Mouse (Mus musculus) CH12.LX (cell line): Measurements from ENCODE around the gene Mnt. TPM values are rescaled to one million over a fixed set of nuclear protein-coding genes. Genes with fewer than 3 reads are reported as not detected.

Experiments
- DNase-seq: peaks from one replicate; pipeline ENCODE4 v3.0.0-alpha.2; 2013; ENCODE audit errors: extremely low read depth
- H3K27ac ChIP-seq: 2 replicates; pipeline ENCODE4 v1.5.1; 2012; ENCODE audit warnings: low read depth, mild to moderate bottlenecking, control low read depth, moderate library complexity; ENCODE audit not compliant: insufficient read depth
- H3K27me3 ChIP-seq: replicated peaks from 2 replicates; pipeline ENCODE3; 2012; ENCODE audit warnings: inconsistent platforms
- H3K36me3 ChIP-seq, 2 experiments: replicated peaks in 1 of 2; 2 replicates each; pipeline versions ENCODE3 to v1.6.1; 2012; ENCODE audit warnings: inconsistent platforms in 1 of 2, low read length in 1 of 2, mild to moderate bottlenecking in 1 of 2, mixed read lengths in 1 of 2, moderate library complexity in 1 of 2; ENCODE audit not compliant: control insufficient read depth in 1 of 2, insufficient read depth in 1 of 2
- H3K4me1 ChIP-seq, 2 experiments: 2 replicates each; pipeline ENCODE4 v1.6.1; 2012; ENCODE audit warnings: inconsistent platforms in 1 of 2, moderate library complexity in 1 of 2; ENCODE audit not compliant: insufficient read depth in 2 of 2, control insufficient read depth in 1 of 2
- H3K4me2 ChIP-seq: 2 replicates; pipeline ENCODE4 v1.6.1; 2012; ENCODE audit warnings: low read depth, mild to moderate bottlenecking, control low read depth; ENCODE audit not compliant: poor library complexity, insufficient read depth, severe bottlenecking
- H3K4me3 ChIP-seq, 3 experiments: fragments of 150-350 bp in 1 of 3; sonication (generic) in 1 of 3; replicated peaks in 1 of 3; 2 replicates each; pipeline versions ENCODE3 to v1.5.1; 2011 to 2012; ENCODE audit warnings: low read depth in 2 of 3, low read length in 2 of 3, mild to moderate bottlenecking in 2 of 3, moderate library complexity in 2 of 3, control low read depth in 1 of 3, improper control_type of control experiment in 1 of 3, inconsistent platforms in 1 of 3, mixed read lengths in 1 of 3; ENCODE audit not compliant: poor library complexity in 1 of 3
- H3K79me2 ChIP-seq: replicated peaks from 2 replicates; pipeline ENCODE4 v1.6.1; 2012; ENCODE audit warnings: mild to moderate bottlenecking, moderate library complexity; ENCODE audit not compliant: control insufficient read depth, poor library complexity, insufficient read depth, severe bottlenecking; ENCODE audit errors: extremely low read depth
- H3K9ac ChIP-seq: 2 replicates; pipeline ENCODE4 v1.6.1; 2012; ENCODE audit warnings: low read depth, mild to moderate bottlenecking, control low read depth, moderate library complexity; ENCODE audit not compliant: insufficient read depth
- H3K9me3 ChIP-seq: replicated peaks from 2 replicates; pipeline ENCODE3; 2012; ENCODE audit warnings: low read length, inconsistent platforms, mixed read lengths
- BHLHE40 ChIP-seq: IDR thresholded peaks from 2 replicates; pipeline ENCODE4 v1.6.1; 2011; ENCODE audit warnings: mild to moderate bottlenecking, low read depth, low read length, improper control_type of control experiment
- CHD1 ChIP-seq: IDR thresholded peaks from 2 replicates; pipeline ENCODE4 v1.6.1; 2012; ENCODE audit warnings: low read depth, low read length, improper control_type of control experiment, inconsistent platforms
- CHD2 ChIP-seq: IDR thresholded peaks from 2 replicates; pipeline ENCODE4 v1.6.1; 2011; ENCODE audit warnings: low read length, improper control_type of control experiment
- E2F4 ChIP-seq: IDR thresholded peaks from 2 replicates; pipeline ENCODE4 v1.6.1; 2011; ENCODE audit warnings: low read depth, low read length, improper control_type of control experiment; ENCODE audit not compliant: insufficient replicate concordance
- ELF1 ChIP-seq: IDR thresholded peaks from 2 replicates; pipeline ENCODE4 v1.6.1; 2014; ENCODE audit warnings: low read depth, mild to moderate bottlenecking, inconsistent platforms, low read length, improper control_type of control experiment
- EP300 ChIP-seq: IDR thresholded peaks from 2 replicates; pipeline ENCODE4 v1.6.1; 2011; ENCODE audit warnings: low read length, improper control_type of control experiment
- ETS1 ChIP-seq: conservative IDR thresholded peaks from 2 replicates; pipeline ENCODE4 v1.6.1; 2012; ENCODE audit warnings: low read depth, mild to moderate bottlenecking, inconsistent platforms, low read length, improper control_type of control experiment, moderate library complexity
- GABPA ChIP-seq: IDR thresholded peaks from 2 replicates; pipeline ENCODE4 v1.6.1; 2012; ENCODE audit warnings: low read depth, low read length, improper control_type of control experiment, inconsistent platforms; ENCODE audit not compliant: insufficient replicate concordance
- HCFC1 ChIP-seq: IDR thresholded peaks from 2 replicates; pipeline ENCODE4 v1.6.1; 2012; ENCODE audit warnings: low read depth, mild to moderate bottlenecking, inconsistent platforms, low read length, improper control_type of control experiment
- IRF4 ChIP-seq: IDR thresholded peaks from 2 replicates; pipeline ENCODE4 v1.6.1; 2014; ENCODE audit warnings: low read depth, mild to moderate bottlenecking, inconsistent platforms, low read length, improper control_type of control experiment
- JUN ChIP-seq: IDR thresholded peaks from 2 replicates; pipeline ENCODE4 v1.6.1; 2011; ENCODE audit warnings: low read depth, mild to moderate bottlenecking, low read length, improper control_type of control experiment, moderate library complexity; ENCODE audit not compliant: insufficient read depth
- JUND ChIP-seq: conservative IDR thresholded peaks from 2 replicates; pipeline ENCODE4 v1.6.1; 2011; ENCODE audit warnings: low read depth, low read length, improper control_type of control experiment
- KAT2A ChIP-seq: IDR thresholded peaks from 2 replicates; pipeline ENCODE4 v1.6.1; 2012; ENCODE audit warnings: low read length, improper control_type of control experiment, inconsistent platforms; ENCODE audit not compliant: insufficient replicate concordance
- MAFK ChIP-seq: IDR thresholded peaks from 2 replicates; pipeline ENCODE4 v1.6.1; 2011; ENCODE audit warnings: low read length, improper control_type of control experiment; ENCODE audit not compliant: insufficient replicate concordance
- MAX ChIP-seq: IDR thresholded peaks from 2 replicates; pipeline ENCODE4 v1.6.1; 2011; ENCODE audit warnings: low read length, improper control_type of control experiment
- MAZ ChIP-seq: IDR thresholded peaks from 2 replicates; pipeline ENCODE4 v1.6.1; 2012; ENCODE audit warnings: low read depth, mild to moderate bottlenecking, inconsistent platforms, low read length, improper control_type of control experiment, moderate library complexity
- MEF2A ChIP-seq: IDR thresholded peaks from 2 replicates; pipeline ENCODE4 v1.6.1; 2014; ENCODE audit warnings: low read depth, mild to moderate bottlenecking, inconsistent platforms, low read length, improper control_type of control experiment, borderline replicate concordance
- MXI1 ChIP-seq: IDR thresholded peaks from 2 replicates; pipeline ENCODE4 v1.6.1; 2011; ENCODE audit warnings: mild to moderate bottlenecking, low read depth, low read length, improper control_type of control experiment
- MYC ChIP-seq: IDR thresholded peaks from 2 replicates; pipeline ENCODE4 v1.6.1; 2011; ENCODE audit warnings: low read depth, mild to moderate bottlenecking, improper control_type of control experiment, low read length
- NELFE ChIP-seq: IDR thresholded peaks from 2 replicates; pipeline ENCODE4 v1.6.1; 2011; ENCODE audit warnings: low read depth, low read length, improper control_type of control experiment
- NRF1 ChIP-seq: IDR thresholded peaks from 2 replicates; pipeline ENCODE4 v1.6.1; 2014; ENCODE audit warnings: low read depth, mild to moderate bottlenecking, inconsistent platforms, low read length, improper control_type of control experiment, moderate library complexity
- PAX5 ChIP-seq: IDR thresholded peaks from 2 replicates; pipeline ENCODE4 v1.6.1; 2012; ENCODE audit warnings: low read length, inconsistent platforms, mixed read lengths
- POLR2A ChIP-seq: IDR thresholded peaks from 2 replicates; pipeline ENCODE4 v1.6.1; 2011; ENCODE audit warnings: low read depth, mild to moderate bottlenecking, improper control_type of control experiment, low read length
- POLR2AphosphoS2 ChIP-seq: IDR thresholded peaks from 2 replicates; pipeline ENCODE4 v1.6.1; 2011; ENCODE audit warnings: low read depth, low read length, improper control_type of control experiment
- RAD21 ChIP-seq: IDR thresholded peaks from 2 replicates; pipeline ENCODE4 v1.6.1; 2011; ENCODE audit warnings: low read depth, mild to moderate bottlenecking, low read length, improper control_type of control experiment, moderate library complexity
- RCOR1 ChIP-seq: conservative IDR thresholded peaks from 2 replicates; pipeline ENCODE4 v1.6.1; 2012; ENCODE audit warnings: low read depth, mild to moderate bottlenecking, inconsistent platforms, low read length, improper control_type of control experiment
- SIN3A ChIP-seq: IDR thresholded peaks from 2 replicates; pipeline ENCODE4 v1.6.1; 2012; ENCODE audit warnings: low read length, improper control_type of control experiment, inconsistent platforms
- SMC3 ChIP-seq: IDR thresholded peaks from 2 replicates; pipeline ENCODE4 v1.6.1; 2011; ENCODE audit warnings: low read depth, low read length, improper control_type of control experiment
- TBP ChIP-seq: conservative IDR thresholded peaks from 2 replicates; pipeline ENCODE4 v1.6.1; 2011; ENCODE audit warnings: low read depth, low read length, improper control_type of control experiment
- TCF12 ChIP-seq: IDR thresholded peaks from 2 replicates; pipeline ENCODE4 v1.6.1; 2014; ENCODE audit warnings: low read depth, mild to moderate bottlenecking, inconsistent platforms, low read length, improper control_type of control experiment
- UBTF ChIP-seq: IDR thresholded peaks from 2 replicates; pipeline ENCODE4 v1.6.1; 2012; ENCODE audit warnings: low read depth, mild to moderate bottlenecking, inconsistent platforms, low read length, improper control_type of control experiment, moderate library complexity
- USF1 ChIP-seq: IDR thresholded peaks from 2 replicates; pipeline ENCODE4 v1.6.1; 2014; ENCODE audit warnings: low read depth, mild to moderate bottlenecking, inconsistent platforms, low read length, improper control_type of control experiment
- USF2 ChIP-seq: conservative IDR thresholded peaks from 2 replicates; pipeline ENCODE4 v1.6.1; 2011; ENCODE audit warnings: low read depth, low read length, improper control_type of control experiment
- ZC3H11A ChIP-seq: IDR thresholded peaks from 2 replicates; pipeline ENCODE4 v1.6.1; 2012; ENCODE audit warnings: low read depth, mild to moderate bottlenecking, inconsistent platforms, low read length, improper control_type of control experiment
- ZKSCAN1 ChIP-seq: IDR thresholded peaks from 2 replicates; pipeline ENCODE4 v1.6.1; 2012; ENCODE audit warnings: low read depth, inconsistent platforms, low read length, improper control_type of control experiment, borderline replicate concordance
- ZMIZ1 ChIP-seq: IDR thresholded peaks from 2 replicates; pipeline ENCODE4 v1.6.1; 2012; ENCODE audit warnings: low read depth, mild to moderate bottlenecking, inconsistent platforms, low read length, improper control_type of control experiment
- ZNF384 ChIP-seq: IDR thresholded peaks from 2 replicates; pipeline ENCODE4 v1.6.1; 2012; ENCODE audit warnings: low read depth, low read length, improper control_type of control experiment, inconsistent platforms
- dilution Hi-C: fragments of 300-500 bp; cut with MboI; formaldehyde crosslinking; loops from 2 replicates; pipeline ENCODE4 v1.14.3; 2020; ENCODE audit warnings: low sequenced_read_pairs; ENCODE audit not compliant: extremely low pct_unique_long_range_greater_than_20kb, extremely low pct_ligation_motif_present
- in situ Hi-C: fragments of 300-500 bp; cut with MboI; formaldehyde crosslinking; loops from 3 replicates; pipeline ENCODE4 v1.14.3; 2019; ENCODE audit warnings: low sequenced_read_pairs, low pct_ligation_motif_present, low pct_unique_long_range_greater_than_20kb, mixed read lengths
- polyA plus RNA-seq: library from polyadenylated mRNA; unstranded; fragments of >175 nt; gene quantifications from 2 replicates; pipeline ENCODE4 v1.2.1, GENCODE M21; 2012; ENCODE audit warnings: low read depth; ENCODE audit not compliant: insufficient read length
- total RNA-seq, 2 experiments: library from RNA; depleted of rRNA; stranded (reverse); fragments of 300-350 nt in 1 of 2; fragments of >200 nt in 1 of 2; gene quantifications; 2 replicates each; pipeline ENCODE4 v1.2.3; 2012 to 2014

Gene Mnt
- total RNA-seq (2012; rRNA removed) (3.6 and 4.7 TPM in 2 replicates), total RNA-seq (2014; rRNA removed) (1.4 and 1.6 TPM in 2 replicates), polyA plus RNA-seq (29.0 and 30.6 TPM in 2 replicates)

DNA sequence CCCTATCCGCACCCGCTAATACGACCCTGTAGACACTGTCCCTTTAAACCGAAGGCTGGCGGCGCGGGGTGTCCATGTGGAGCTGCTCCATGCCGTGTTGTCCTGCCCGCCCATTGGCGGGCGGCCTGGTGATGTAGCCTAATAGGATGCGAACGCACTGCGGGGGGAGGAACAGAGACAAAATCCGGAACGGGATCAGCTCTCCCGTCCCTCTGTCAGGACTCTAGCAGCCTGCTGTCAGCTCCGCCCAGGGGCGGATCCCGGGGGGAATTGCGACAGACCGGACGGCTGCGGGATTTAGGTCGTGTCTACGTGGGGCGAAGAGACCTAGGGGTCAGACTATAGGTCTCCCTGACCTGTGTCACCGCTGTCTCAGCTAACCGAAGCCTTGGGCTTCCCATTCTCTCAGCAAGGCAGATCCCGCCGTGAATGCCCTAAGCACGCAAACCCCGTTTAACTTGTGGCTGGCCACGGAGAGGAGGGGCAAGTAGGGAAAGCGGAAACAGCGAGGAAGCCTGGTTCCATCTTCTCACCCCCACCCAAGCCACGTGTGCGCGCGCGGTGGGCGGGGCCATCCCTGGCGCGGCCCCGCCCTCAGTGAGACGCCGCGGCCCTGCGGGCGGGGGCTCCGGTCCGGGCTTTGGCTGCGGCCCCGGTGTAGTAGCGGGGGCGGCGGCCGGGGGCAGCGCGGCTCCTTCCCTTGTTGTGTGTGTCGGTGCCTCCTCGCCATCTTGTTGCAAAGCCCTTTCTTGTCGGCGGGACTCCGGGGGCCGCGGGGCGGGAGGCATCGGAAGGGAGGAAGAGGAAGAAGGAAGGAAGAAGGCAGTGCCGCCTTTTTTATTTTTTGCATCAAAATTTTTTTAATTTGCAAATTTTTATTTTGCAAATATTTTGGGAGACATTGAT is at the start of gene Mnt:
TSS of gene Mnt (plus strand) at position 665 of the 906 bp plus-strand sequence.
- DNase-seq, result peak; percentile 100
- Histone ChIP-seq H3K27me3 (no peaks in the 10 kb centered on the region), H3K27ac (peak within 1 kb of the TSS; percentile 93), H3K9ac (peak within 1 kb of the TSS; percentile 82), H3K9me3 (no peaks in the 10 kb centered on the region), H3K4me1 (peaks cover 17 to 71% of the 10 kb centered on the region in 2 experiments), H3K36me3 (peaks cover 4 to 21% of the 10 kb centered on the region in 2 experiments), H3K79me2 (peaks cover 7% of the 10 kb centered on the region), H3K4me2 (peak within 1 kb of the TSS; percentile 96), H3K4me3 (peak within 1 kb of the TSS; percentile 61 to 91 (median 68))
- in situ Hi-C loops (loop anchor here (25.0 kb wide), 1 partner anchor 443 kb away; no protein-coding TSS in a partner anchor), dilution Hi-C loops (no loop called here)
- no peak for TF ChIP-seq JUND
- peak; percentile 71 for TF ChIP-seq HCFC1
- TF ChIP-seq E2F4, result 0 out of 2 replicates have a peak, but pooled peaks have one; percentile 75
- TF ChIP-seq POLR2AphosphoS2, result peak; percentile 14; the same call in 1 of the 2 replicates
- peak; percentile 40 for TF ChIP-seq IRF4
- TF ChIP-seq JUN, result no peak
- no peak for TF ChIP-seq ZC3H11A
- TF ChIP-seq TCF12, result peak; percentile 79
- peak; percentile 70 for TF ChIP-seq TBP
- no peak for TF ChIP-seq MAFK
- no peak for TF ChIP-seq ZNF384
- TF ChIP-seq RAD21, result no peak
- TF ChIP-seq POLR2A, result peak; percentile 54
- no peak for TF ChIP-seq ZKSCAN1
- peak; percentile 83 for TF ChIP-seq ZMIZ1
- 0 out of 2 replicates have a peak, but pooled peaks have one; percentile 4 for TF ChIP-seq UBTF
- peak; percentile 3; the same call in 1 of the 2 replicates for TF ChIP-seq USF2
- TF ChIP-seq ETS1, result peak; percentile 25
- TF ChIP-seq MEF2A, result peak; percentile 74; the same call in 1 of the 2 replicates
- peak; percentile 99 for TF ChIP-seq SIN3A
- peak; percentile 19 for TF ChIP-seq SMC3
- TF ChIP-seq CHD1, result peak; percentile 94
- TF ChIP-seq RCOR1, result peak; percentile 56
- TF ChIP-seq KAT2A, result 0 out of 2 replicates have a peak, but pooled peaks have one; percentile 69
- no peak for TF ChIP-seq EP300
- peak; percentile 77 for TF ChIP-seq ELF1
- TF ChIP-seq MAX, result peak; percentile 98
- peak; percentile 38 for TF ChIP-seq NELFE
- TF ChIP-seq PAX5, result no peak
- peak; percentile 83 for TF ChIP-seq MYC
- peak; percentile 16 for TF ChIP-seq CHD2
- TF ChIP-seq MXI1, result peak; percentile 97
- peak; percentile 77 for TF ChIP-seq USF1
- peak; percentile 94 for TF ChIP-seq MAZ
- no peak for TF ChIP-seq GABPA
- TF ChIP-seq NRF1, result peak; percentile 56
- peak; percentile 56; the same call in 1 of the 2 replicates for TF ChIP-seq BHLHE40
